Mouse (Mus musculus) hindbrain, embryonic 14.5 days (tissue): ENCODE results near the gene Tuft1. TPM values are rescaled to one million over a fixed set of nuclear protein-coding genes. Genes with fewer than 3 reads are reported as not detected.
A peak's percentile ranks its signal among the peaks of the same experiment; 100 is the strongest.
"Not testable (repeated sequence)": the region's sequence is repeated elsewhere in the genome, so short reads cannot be mapped to it uniquely, and the experiment has no call there.

ENCODE experiments used
- ATAC-seq: fragments of 200-750 bp; cut with Nextera tagmentation; 2 replicates; pipeline ENCODE4 v1.8.0; 2017; ENCODE audit warnings: moderate number of reproducible peaks, mild to moderate bottlenecking, moderate TSS enrichment, moderate library complexity; ENCODE audit not compliant: low FRiP score
- DNase-seq: peaks from one replicate; pipeline ENCODE4 v3.0.0-alpha.2; 2015; ENCODE audit warnings: low spot score
- H3K27ac ChIP-seq: fragments of 300-500 bp; sonication (generic); 2 replicates; pipeline ENCODE4 v1.5.1; 2014; ENCODE audit warnings: mild to moderate bottlenecking, moderate library complexity
- H3K27me3 ChIP-seq: fragments of 300-500 bp; sonication (generic); 2 replicates; pipeline ENCODE4 v1.6.1; 2014; ENCODE audit warnings: mild to moderate bottlenecking, low read length, mixed read lengths; ENCODE audit not compliant: control insufficient read depth, insufficient read depth
- H3K36me3 ChIP-seq: fragments of 300-500 bp; sonication (generic); replicated peaks from 2 replicates; pipeline ENCODE4 v1.6.1; 2014; ENCODE audit not compliant: control insufficient read depth, insufficient read depth
- H3K4me1 ChIP-seq: fragments of 300-500 bp; sonication (generic); replicated peaks from 2 replicates; pipeline ENCODE4 v1.6.1; 2014; ENCODE audit warnings: antibody characterized with exemption, low read length, mixed read lengths; ENCODE audit not compliant: control insufficient read depth, insufficient read depth
- H3K4me2 ChIP-seq: fragments of 300-500 bp; sonication (generic); replicated peaks from 2 replicates; pipeline ENCODE4 v1.6.1; 2014; ENCODE audit warnings: mild to moderate bottlenecking, moderate library complexity
- H3K4me3 ChIP-seq: fragments of 300-500 bp; sonication (generic); replicated peaks from 2 replicates; pipeline ENCODE4 v1.5.1; 2014; ENCODE audit warnings: mild to moderate bottlenecking, low read length
- H3K9ac ChIP-seq: fragments of 300-500 bp; sonication (generic); 2 replicates; pipeline ENCODE4 v1.6.1; 2014
- H3K9me3 ChIP-seq: fragments of 300-500 bp; sonication (generic); 2 replicates; pipeline ENCODE4 v1.6.1; 2016; ENCODE audit warnings: low read length; ENCODE audit not compliant: control insufficient read depth
- WGBS: fragments of 180-500 bp; shearing (Covaris S2); extraction: QIAGEN DNeasy Blood & Tissue Kit; methylation state at CpG from one replicate; pipeline ENCODE4 v1.1.7; 2014; 5-methylcytosine and 5-hydroxymethylcytosine counted together
- polyA plus RNA-seq: library from polyadenylated mRNA; unstranded; fragments of >200 nt; fragmentation: Nextera tagmentation; extraction: Ambion mirVana; gene quantifications from 2 replicates; pipeline ENCODE4 v1.2.1, GENCODE M21; 2014

Tuft1 gene
- 7.2 and 7.7 TPM in 2 replicates for polyA plus RNA-seq

- H3K27ac ChIP-seq, H3K9me3 ChIP-seq, H3K36me3 ChIP-seq, H3K4me1 ChIP-seq, H3K9ac ChIP-seq, H3K27me3 ChIP-seq, DNase-seq: not testable (repeated sequence)
- H3K4me3 ChIP-seq: peak within 1 kb of the TSS; percentile 36
- 0% methylated on average over 19 of the region's 33 CpGs for WGBS
- peak; percentile 92 for ATAC-seq
- H3K4me2 ChIP-seq: peak within 1 kb of the TSS; percentile 55
Observed at GRCm38 (mm10) chr3:94658740-94659095, at the start of gene Tuft1. TSS of gene Tuft1 (minus strand) at chr3:94658872.

GRCm38 (mm10) chr3:94703364-94703763 is 44.7 kb upstream of the Tuft1 start:
- H3K4me3 ChIP-seq, H3K9me3 ChIP-seq, ATAC-seq, H3K36me3 ChIP-seq, H3K9ac ChIP-seq, H3K4me1 ChIP-seq, H3K27ac ChIP-seq, DNase-seq, H3K4me2 ChIP-seq, H3K27me3 ChIP-seq: not testable (repeated sequence)
- 23% methylated on average over 3 of the region's 3 CpGs for WGBS

DNA sequence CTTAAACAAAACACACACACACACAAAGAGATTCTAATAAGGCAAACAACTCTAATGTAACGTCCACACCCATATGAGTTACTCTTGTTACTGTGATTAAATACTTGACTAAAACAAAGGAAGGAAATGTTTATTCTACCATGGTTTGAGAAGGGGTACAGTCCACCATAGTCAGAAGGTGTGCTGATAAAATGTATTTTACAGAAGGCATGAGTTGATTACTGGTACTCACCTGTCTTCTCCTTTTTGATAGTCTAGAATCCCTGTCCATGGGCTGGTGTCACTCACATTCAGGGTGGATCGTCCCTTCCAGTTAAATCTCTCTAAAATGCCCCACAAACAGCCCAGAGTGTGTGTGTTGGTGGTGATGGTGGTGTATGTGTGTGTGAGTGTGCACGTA is 44.2 kb upstream of the Tuft1 start:
- H3K9ac ChIP-seq: no peak overlapping the region
- H3K9me3 ChIP-seq: no peaks in the 10 kb centered on the region
- no peaks in the 10 kb centered on the region for H3K4me1 ChIP-seq
- no peaks in the 10 kb centered on the region for H3K36me3 ChIP-seq
- WGBS: 85% methylated on average over 3 of the region's 3 CpGs
- no peak overlapping the region for H3K4me2 ChIP-seq
- no peak for DNase-seq
- H3K4me3 ChIP-seq: no peak overlapping the region
- H3K27ac ChIP-seq: no peak overlapping the region
- H3K27me3 ChIP-seq: no peaks in the 10 kb centered on the region
- no peak for ATAC-seq

- H3K4me2 ChIP-seq, H3K9me3 ChIP-seq, H3K9ac ChIP-seq, H3K36me3 ChIP-seq, H3K27me3 ChIP-seq, H3K4me1 ChIP-seq, H3K27ac ChIP-seq, DNase-seq, ATAC-seq, H3K4me3 ChIP-seq: not testable (repeated sequence)
- whole genome bisulfite sequencing: 90% methylated on average over 6 of the region's 7 CpGs
Observed at GRCm38 (mm10) chr3:94702163-94702810, 43.6 kb upstream of the Tuft1 start.

- ATAC-seq, DNase-seq, H3K4me2 ChIP-seq, H3K4me3 ChIP-seq, H3K4me1 ChIP-seq, H3K27me3 ChIP-seq, H3K36me3 ChIP-seq, H3K9ac ChIP-seq, H3K9me3 ChIP-seq, H3K27ac ChIP-seq: not testable (repeated sequence)
- 93% methylated on average over 4 of the region's 4 CpGs for WGBS
Observed at GRCm38 (mm10) chr3:94696257-94696656, 37.6 kb upstream of the Tuft1 start.

- H3K4me1 ChIP-seq, DNase-seq, H3K27ac ChIP-seq, H3K4me2 ChIP-seq, H3K4me3 ChIP-seq, H3K36me3 ChIP-seq, ATAC-seq, H3K9ac ChIP-seq, H3K9me3 ChIP-seq, H3K27me3 ChIP-seq: not testable (repeated sequence)
- 90% methylated on average over 6 of the region's 6 CpGs for WGBS
Observed at GRCm38 (mm10) chr3:94695591-94695990, 36.9 kb upstream of the Tuft1 start.

GRCm38 (mm10) chr3:94693874-94694273 is 35.2 kb upstream of the Tuft1 start:
- H3K9ac ChIP-seq, H3K27ac ChIP-seq, DNase-seq, H3K4me2 ChIP-seq, H3K27me3 ChIP-seq, H3K4me3 ChIP-seq, H3K36me3 ChIP-seq, H3K4me1 ChIP-seq, ATAC-seq, H3K9me3 ChIP-seq: not testable (repeated sequence)
- WGBS: 60% methylated on average over 5 of the region's 8 CpGs

GRCm38 (mm10) chr3:94693329-94693825 is 34.7 kb upstream of the Tuft1 start, which contains the start of gene Selenbp2:
TSS of gene Selenbp2 (plus strand) at chr3:94693556.
- H3K36me3 ChIP-seq: no peaks in the 10 kb centered on the region
- whole genome bisulfite sequencing: 80% methylated on average over 5 of the region's 5 CpGs
- no peak within 1 kb of the TSS for H3K27ac ChIP-seq
- H3K9me3 ChIP-seq: no peaks in the 10 kb centered on the region
- H3K9ac ChIP-seq: no peak within 1 kb of the TSS
- DNase-seq (no peak), ATAC-seq (no peak)
- H3K4me2 ChIP-seq: no peak within 1 kb of the TSS
- H3K4me3 ChIP-seq: no peak within 1 kb of the TSS
- H3K4me1 ChIP-seq: no peaks in the 10 kb centered on the region
- no peaks in the 10 kb centered on the region for H3K27me3 ChIP-seq

DNA sequence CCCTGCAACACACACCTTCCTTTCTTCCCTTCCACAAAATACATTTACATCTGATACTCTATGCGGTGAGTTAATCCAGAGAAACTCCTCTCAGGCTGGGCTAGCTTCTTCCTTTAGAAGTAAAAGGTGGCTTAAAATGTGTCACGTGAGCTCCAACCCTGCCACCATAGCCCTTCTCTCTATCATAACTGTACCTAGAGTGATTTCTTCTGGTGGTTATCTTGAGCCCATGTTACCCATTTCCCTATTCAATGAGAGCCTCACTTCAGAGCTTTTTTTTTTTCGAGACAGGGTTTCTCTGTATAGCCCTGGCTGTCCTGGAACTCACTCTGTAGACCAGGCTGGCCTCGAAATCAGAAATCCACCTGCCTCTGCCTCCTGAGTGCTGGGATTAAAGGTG is 33.0 kb upstream of the Tuft1 start:
- not testable (repeated sequence) for H3K9ac ChIP-seq

More for the DNA sequence above, 33.0 kb upstream of the Tuft1 start:
- H3K27me3 ChIP-seq, H3K4me2 ChIP-seq, DNase-seq, H3K36me3 ChIP-seq, H3K9me3 ChIP-seq, H3K4me1 ChIP-seq, ATAC-seq, H3K27ac ChIP-seq, H3K4me3 ChIP-seq: not testable (repeated sequence)
- WGBS: 90% methylated on average over 4 of the region's 4 CpGs
